Mouse (Mus musculus) c-Kit-positive CD71-positive TER-119-positive erythroid progenitor cells, embryonic 14.5 days (primary cell): ENCODE data around the gene Ano4.

ENCODE experiments used
- DNase-seq: peaks from one replicate; pipeline ENCODE4 v3.0.0-alpha.2; 2013; ENCODE audit warnings: low spot score

The Ano4 gene

DNA sequence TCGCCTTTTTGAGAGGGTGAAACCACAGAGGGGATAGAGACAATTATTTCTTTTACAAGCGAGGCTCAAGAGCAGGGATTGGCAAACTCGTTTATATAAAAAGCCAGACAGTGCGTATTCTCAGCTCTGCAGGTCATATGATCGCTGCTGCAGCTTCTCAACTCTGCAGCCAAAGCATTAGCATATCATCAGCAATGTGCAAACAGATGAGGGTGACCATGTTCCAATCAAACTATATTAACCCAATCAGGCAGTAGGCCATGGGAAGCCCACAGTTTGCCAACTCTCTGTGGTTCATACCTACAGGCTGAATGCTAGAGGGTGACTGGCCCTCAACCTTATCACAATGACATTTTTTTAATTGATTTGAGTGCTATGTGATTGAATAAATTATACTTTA lies 64.2 kb downstream of the Ano4 start:
- DNase-seq: no peak

DNA sequence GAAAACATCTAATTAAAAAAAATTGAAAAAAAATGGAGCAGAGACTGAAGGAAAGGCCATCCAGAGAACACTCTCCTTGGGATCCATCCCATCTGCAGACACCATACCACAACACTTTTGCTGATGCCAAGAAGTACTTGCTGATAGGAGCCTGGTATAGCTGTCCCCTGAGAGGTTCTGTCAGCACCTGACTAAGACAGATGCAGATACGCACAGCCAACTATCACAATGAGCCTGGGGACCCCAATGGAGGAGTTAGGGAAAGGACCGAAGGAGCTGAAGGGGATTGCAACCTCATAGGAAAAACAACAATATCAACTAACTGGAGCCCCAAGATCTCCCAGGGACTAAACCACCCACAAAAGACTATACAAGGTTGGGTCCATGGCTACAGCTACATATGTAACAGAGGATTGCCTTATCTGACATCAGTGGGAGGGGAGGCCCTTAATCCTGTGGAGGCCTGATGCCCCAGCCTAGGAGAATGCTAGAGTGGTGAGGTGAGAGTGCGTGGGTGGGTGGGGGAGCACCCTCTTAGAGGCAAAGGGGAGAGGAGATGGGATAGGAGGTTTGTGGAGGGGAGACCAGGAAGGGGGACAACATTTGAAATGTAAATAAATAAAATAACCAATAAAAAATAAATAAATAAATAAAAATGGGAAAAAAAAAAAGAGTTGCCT lies 71.4 kb downstream of the Ano4 start:
- no peak for DNase-seq

DNA sequence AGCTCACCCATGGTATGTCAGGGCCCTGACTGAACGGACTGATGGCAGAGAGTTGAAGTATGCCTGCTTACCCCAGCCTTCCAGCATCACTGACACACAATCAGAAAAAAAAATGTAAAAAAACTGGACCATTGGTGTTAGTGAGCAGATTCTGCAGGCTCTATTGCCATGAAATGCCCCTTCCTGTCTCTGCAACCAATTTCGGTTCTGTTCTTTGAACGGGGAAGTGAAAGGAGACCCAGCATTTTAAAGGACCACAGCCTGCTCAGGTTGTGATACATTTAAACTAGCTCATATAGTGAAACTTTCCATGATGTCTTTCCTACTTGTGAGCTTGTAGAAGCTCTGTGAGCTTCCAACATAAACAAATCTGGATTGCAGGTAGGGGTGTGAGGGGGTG lies 77.2 kb downstream of the Ano4 start:
- DNase-seq: no peak

DNA sequence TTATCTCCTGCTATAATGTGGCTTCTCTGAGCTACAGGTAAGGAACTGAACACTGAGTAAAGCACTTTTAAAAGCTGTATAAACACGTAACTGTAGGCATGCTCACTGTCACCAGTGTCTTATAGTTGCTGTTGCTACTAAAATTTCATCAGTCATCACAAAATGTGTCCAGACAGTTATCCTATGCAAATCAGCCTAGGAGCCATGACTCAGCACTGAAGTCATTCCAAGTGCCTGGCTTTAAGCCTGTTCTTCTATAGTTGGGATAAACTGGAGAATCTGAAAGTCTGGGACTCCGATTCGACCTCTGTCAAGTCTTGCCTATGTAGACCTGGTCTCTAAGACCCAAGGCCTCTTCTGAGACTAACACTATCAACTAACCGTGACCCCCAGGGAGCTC lies 81.2 kb downstream of the Ano4 start:
- DNase-seq: no peak

DNA sequence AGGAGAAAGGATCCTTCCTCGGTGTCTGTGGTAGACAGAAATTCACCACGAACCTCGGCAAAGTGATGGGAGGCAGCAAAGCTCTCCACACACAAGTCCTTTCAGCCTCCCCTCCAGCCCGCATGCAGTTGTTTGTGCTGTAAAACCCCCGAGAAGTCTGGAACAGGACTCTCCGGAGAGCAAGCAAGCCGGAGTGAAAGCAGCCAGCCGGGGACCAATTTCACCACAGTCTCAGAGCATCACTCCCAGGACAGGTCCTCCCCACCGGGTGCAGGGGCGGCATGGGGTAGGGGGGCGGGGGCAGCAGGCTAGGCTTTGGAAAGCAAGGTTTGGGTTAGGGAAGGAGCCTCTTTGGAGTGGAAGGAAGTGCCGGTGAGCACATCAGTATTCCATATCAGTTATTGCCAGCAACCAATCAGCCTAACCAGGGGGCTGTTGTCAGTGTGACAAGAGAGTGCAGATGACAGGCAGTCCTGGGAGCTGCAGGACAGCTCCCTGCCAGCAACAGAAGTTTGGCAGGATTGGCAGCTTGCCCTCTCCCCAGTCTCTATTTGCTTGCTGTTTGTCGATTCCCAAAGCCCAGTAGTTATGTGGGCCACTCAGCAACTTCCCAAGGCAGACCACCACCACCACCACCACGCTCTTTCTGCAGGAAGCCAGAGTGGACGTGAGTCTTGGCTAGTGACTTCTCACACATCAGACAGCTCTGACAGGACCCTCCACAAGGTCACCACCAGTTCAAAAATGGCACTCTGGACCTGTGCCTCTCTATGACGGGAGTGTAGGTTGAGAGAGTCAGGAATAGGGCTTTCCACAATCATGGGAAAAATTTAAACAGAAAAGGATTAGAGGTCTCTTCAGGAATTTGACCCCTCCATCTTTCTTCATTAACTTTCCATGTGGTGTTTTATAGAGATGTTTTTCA lies 86.8 kb downstream of the Ano4 start:
- DNase-seq: no peak

DNA sequence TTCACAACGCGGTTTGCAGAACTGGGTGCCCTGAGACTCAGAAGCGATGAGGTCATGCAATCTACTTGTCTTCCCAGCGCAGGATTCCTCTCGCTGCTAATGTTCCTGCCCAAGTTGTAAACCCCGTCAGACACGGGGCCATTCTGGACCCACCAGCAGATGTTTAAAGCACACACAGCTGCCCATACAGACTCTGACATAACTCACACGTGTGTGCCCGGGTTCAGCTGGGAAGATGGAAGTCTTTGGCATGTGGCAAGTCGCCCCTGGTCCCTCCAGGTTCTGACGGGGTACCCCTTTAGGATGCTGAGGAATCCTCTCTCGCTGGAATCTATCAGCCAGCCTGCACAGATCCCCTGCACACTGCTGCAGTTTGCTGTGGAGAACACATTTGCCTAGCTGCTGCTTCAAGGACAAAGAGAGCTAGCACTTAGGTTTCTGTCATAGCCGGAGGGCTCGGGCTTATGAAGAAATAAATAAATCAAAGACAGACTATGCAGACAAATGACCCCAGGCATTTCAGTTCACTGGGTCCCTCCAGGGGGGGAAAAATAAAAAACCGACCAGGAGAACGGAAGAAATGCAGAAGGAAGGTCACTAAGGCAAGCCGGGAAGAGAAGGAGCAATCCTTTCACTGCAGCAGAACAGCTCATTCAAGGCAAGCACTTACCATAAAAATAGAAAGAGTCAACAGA lies 87.7 kb downstream of the Ano4 start:
- DNase-seq: no peak

DNA sequence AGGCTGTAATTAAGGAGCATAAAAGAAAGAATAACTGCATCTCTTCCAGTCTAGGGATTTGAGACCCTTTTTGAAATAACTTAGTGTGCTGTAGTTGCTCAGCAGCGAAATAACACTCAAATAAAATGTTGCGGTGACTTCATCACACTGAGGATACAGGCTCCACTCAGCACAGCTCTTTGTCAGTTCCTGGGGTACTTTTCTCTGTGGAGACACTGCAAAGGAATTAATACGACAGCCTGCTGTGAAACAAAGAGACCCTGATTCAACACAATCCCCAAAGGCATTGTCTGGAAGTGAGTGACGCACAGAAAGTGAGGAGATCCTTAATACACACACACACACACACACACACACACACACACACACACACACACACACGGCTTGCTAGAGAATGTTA lies 89.8 kb downstream of the Ano4 start:
- DNase-seq: no peak

DNA sequence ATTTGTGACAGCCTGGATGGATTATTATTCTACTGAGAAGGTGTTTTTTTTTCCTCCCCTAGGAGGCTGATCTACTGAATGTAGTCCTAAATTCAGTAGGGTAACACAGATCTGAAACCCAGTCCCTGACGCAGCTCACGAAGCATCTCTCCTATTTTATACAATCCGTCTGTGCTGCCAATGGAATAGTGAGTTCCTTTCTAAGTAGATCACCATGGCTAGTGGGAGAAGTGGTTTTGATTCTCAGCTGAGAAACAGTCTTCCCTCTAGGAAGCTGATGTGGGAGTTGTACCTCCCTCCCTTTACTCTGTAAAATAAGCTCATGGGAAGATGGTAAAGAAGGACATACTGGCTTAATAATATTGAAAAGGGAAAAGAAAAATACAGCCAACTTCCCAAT lies 90.8 kb downstream of the Ano4 start:
- DNase-seq: no peak

DNA sequence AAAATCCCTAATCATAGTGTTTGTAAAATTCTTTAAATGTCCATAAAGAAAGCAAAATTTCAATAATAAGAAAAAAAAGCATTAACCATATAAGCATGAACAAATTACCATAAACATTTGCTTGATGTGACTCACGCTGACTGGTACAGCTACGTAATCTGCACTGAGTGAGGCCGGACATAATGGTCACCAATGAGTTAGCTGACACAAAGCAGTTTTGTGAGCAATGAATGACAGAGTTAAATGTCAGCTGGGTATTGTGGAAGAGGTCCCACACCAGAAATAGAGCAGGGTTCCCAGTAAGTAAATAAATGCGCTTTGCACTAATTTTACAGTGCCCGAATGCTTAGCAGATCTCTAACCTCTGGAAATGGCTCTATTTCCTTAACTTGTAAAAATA lies 91.9 kb downstream of the Ano4 start:
- no peak for DNase-seq

DNA sequence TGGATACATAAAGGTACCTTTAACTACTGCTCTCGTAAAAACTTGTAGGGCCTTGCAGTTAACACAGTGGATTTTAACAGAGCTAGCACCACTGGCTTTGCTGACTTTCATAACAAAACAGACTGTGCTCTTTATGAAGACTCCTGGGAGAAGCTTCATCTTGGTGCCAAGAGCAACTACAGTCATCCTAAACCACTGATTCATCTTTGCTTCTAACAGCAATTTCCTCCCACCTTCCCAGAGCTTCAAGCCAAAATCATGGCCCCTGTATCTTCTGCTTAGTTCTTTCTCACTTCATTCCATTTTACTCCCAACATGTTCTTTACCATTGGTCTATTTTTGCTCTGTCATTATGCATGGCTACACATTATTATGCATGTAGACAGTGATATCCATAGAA lies 100.8 kb downstream of the Ano4 start:
- DNase-seq: no peak

DNA sequence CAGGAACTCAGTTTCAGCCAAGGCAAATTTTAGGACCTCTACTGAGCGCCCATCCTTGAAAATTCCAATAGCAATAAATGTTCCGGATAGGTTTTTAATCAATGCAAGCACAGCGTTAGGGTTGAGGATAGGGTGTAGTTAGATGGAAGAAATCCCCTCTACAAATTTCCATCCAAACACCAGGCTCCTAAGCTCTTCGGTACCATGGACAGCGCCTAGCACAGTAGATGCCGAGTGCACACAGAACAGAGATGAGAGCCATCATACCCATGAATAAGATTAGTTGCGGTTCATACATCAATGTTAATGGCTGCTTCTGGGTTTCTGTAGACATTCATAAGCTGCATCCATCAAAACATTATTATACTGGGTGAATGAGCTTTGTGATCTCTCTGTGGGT lies 120.0 kb downstream of the Ano4 start:
- DNase-seq: peak; percentile 8

DNA sequence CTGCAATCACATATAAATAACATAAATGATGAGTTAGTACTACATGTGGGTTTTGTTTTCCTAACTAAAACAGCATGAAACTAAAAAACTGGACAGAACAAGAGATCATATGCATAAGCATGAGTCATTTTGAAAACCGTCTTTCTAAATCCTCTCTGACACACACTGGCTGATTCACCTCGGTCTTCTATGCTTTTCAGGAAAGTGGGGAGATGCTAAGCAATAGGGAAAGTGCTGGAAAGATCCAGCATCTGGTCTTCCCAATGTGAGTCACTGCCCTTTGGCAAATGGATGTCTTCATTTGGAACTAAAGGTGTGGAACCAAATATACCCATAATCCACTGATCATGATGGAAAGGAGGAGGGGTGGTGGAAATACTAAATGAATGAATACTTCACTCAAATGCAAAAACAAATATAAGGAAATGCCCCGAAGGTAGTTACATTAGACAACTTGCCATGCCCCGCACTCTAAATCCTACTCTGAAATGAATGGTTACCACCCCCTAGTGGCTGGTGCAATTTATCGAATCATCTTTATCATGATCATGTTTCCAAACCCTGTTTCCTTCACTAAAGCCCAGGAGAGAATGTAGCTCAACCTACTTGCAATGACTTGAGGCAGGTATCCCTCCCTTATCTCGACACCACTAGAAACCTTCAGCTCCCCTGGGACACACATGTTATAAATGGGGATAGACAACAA lies 122.1 kb downstream of the Ano4 start:
- DNase-seq: no peak

DNA sequence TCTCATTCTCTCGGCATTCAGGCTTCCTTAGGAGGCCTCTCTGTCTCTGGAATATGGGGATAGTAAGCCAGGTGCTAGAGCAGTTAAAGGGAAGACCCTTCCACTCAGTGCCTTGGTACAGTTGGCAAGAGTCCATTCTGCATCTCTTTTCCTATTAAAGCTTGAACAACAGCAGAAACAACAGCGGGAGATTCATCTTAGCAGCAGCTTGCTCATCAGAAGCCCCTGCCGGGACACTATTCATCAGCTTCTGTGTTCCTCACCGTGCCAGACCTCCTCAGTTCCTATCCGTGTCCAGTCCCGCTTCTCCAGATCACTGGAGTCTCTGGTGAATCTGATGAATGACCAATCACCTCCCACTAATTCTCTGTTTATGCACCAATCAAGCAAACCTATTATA lies 128.5 kb downstream of the Ano4 start:
- DNase-seq: no peak

DNA sequence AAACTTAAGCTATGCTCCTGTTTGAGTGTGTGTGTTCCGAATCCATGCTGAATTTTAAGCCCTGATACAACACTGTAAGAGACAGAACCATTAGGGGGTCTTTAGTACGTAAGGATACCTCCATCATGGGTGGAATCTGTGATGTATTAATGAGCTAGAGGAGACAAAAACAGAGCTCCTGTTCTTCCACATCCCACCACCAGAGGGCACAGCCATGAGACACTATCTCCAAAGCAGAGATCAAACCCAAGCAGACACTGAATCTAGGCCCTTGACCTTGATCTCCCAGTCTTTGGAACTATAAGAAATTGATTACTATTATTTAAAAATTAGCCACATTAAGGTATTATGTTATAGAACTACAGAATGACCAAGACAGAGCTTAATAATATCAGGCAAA lies 138.7 kb downstream of the Ano4 start:
- DNase-seq: peak; percentile 0

DNA sequence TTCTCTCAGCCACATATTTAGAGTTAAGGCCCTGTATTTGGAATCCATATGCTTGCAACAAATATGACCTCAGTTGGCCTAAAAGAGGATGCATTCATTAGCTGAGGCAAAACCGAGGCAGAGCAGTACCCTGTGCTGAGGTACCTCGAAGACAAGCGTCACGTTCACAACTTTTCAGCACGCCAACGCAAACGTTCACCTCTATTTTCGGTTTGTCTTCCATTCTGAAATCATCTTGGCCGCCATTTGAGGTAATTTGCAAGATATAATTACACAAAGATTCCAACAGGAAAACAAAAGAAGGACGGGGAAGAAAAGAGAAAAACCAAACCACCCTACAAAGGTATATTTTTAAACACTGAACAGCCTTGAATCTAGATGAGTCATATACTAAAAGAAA lies 148.1 kb downstream of the Ano4 start:
- DNase-seq: no peak

DNA sequence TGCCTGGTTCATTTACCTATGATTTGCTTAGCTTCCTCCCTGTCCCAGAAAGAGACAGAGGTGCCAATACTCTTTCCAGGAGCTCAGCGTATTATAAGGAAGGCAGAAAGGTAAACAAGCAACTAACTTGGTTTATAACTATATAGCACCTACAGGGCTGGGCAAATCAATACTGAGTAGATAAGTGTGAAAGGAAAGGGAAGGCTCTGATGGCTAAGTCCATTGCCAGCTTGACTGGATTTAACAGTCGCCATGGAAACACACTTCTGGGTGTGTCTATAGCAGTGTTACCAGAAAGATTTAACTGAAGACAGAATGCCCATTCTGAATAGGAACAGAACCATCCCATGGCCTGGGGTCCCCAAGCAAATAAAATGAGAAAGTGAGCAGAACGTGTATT lies 149.5 kb downstream of the Ano4 start:
- DNase-seq: no peak

DNA sequence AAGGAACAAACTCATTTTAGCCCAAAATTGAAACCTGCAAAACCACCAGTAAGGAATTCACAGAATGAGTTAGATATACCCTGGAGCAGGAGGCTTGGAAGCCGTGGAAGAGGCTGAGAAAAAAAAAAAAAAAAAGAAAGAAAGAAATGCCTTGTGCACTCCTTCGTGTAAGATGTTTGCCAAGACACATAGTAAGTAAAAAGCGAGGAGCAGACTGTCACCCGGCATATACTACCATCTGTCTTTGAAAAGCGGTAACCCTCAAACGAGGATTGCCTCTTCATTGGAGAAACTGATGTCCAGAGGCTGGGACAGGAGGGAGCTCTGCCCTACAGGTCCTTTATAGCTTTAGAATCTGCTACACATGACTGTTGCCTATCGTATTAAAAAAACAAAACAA lies 150.1 kb downstream of the Ano4 start:
- DNase-seq: no peak

DNA sequence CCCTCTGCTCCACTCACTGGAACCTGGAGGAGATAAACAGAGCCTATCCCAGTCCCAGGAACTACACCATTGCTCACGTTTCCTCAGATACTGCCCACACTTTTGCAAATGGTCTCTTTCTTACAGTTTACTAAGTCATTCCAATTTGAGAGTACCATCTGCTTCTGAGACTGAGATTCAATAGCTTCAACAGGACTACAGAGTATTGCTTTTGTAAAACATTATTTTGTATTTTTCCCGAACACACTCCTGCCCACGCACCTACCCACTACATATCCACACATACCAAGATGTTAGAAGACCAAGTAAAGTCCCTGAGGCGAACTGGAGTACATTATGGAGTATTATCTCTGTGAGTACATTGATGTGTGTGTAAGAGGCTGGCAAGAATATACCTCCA lies 166.6 kb downstream of the Ano4 start:
- no peak for DNase-seq

DNA sequence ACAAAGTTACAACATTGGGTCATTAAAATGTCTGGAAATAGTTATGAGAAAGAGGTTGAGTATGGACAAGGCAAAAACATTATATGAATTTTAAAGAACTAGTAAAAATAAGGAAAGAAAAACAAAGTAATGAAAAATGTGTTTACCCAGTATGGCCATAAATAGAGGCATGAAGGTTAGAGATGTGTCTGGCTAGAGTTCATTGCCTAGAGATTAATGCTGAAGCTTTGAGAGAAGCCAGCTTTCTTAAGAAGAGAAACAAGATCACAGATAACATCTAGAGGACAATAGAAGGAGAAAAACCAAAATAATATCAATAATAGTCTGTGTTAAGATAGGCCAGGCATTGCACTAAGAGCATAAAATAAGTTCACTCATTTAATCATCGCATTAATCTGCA lies 180.0 kb downstream of the Ano4 start:
- no peak for DNase-seq

DNA sequence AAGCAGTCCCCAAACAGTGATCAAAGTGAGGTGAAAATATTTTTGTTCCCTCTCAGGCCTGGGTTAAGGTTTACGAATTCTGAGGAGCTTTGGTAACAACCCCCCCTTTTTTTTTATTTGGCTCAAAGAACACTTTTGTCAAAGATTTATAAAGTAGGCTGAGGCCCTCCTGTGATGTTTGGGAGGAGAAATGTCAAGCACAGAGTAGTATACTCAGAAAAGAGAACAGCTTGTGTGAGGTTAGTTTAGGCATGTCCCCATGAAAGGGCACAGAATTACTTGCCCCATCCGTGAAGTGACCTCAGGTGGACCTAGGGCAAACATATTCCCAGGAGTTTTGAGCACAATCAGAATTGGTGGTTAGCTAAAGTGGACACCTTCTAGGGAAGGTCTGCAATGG lies 189.1 kb downstream of the Ano4 start:
- DNase-seq: no peak

DNA sequence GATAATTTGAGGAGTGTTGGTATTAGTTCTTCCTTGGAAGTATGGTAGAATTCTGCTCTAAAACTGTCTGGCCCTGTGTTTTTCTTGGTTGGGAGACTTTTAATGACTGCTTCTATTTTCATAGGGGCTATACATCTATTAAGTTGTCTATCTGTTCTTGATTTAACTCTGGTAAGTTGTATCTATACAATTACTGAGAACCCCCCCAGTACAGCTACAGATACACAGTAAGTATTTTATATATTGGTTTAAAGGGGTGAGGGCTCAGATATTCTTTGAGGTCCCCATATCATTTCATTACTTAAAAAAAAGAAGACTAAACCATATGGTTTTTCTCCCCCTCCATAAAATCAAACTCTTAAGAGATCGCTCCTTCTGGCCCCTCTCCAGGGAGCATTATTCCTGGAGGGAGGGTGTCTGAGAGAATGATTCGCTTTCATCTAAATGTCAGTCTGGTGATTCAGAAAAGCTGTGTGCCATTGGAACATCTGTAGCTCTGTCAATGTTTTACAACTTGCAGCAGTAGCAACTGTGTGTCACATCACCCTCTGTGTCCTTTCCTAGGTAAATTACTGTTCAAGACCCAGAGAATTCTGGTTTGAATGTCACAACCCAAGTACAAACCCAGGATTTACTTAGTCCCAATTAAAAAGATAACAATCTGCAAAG lies 189.6 kb downstream of the Ano4 start:
- no peak for DNase-seq

DNA sequence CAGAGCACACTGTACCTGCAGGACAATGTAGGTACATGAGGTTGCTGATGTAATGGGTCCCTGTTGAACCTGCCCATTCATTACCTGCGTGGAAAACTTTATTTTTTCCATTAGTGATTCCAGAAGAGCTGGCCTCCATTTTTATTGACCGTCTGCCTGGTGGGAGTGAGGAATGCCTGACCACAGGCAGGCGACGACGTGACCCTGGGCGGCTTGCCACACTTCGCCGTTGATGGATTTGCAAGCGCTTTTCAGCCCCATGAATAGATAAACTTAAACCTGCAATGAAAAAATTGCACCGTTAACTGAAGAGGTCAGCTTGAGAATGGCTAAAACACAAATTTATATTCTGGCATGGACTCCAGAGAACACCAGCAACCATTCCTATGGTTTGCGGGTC lies 195.4 kb downstream of the Ano4 start:
- DNase-seq: no peak
